Mouse (Mus musculus) liver, embryonic 14.5 days (tissue): ENCODE data around the gene Trpv4.

Experiments
- CTCF ChIP-seq: IDR thresholded peaks from 2 replicates; pipeline ENCODE4 v1.5.1; 2016; ENCODE audit warnings: antibody characterized with exemption, low read depth, control low read depth
- EP300 ChIP-seq: IDR thresholded peaks from 2 replicates; pipeline ENCODE4 v1.6.1; 2016; ENCODE audit warnings: antibody characterized with exemption, low read depth

DNA sequence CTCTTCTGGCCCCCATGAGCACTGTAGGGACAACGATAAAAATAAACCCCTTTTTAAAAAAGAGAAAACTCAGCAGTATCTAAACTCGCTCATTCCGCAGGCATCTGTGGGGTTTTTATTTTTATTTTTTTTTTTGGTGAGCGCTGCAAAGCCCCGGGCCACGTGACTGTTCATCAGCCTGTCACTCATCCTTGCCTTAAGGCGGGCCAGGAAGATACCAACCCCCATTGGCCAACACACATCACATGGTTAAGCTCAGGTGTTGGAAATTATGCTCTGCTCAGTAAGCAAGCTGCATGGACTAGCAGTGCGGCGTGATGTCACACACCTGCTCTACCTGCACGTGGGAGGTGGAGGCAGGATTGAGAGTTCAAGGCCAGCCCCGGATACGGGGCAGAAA, 40.4 kb downstream of the Trpv4 start:
- no peak for TF ChIP-seq CTCF
- no peak for TF ChIP-seq EP300
